Mouse (Mus musculus): ENCODE measurements around the gene Hoxa3. TPM values are rescaled to one million over a fixed set of nuclear protein-coding genes. Genes with fewer than 3 reads are reported as not detected.

The Hoxa3 gene
- polyA plus RNA-seq, 1 experiment: not detected

- Histone ChIP-seq H3K4me3 (replicated peaks) (no peak overlapping the region), H3K9me3 (ENCODE audit: control insufficient read depth, low read length) (no peaks in the 10 kb centered on the region), H3K27me3 (ENCODE audit: control insufficient read depth) (no peaks in the 10 kb centered on the region), H3K36me3 (ENCODE audit: control insufficient read depth) (no peaks in the 10 kb centered on the region), H3K4me1 (ENCODE audit: control insufficient read depth) (no peaks in the 10 kb centered on the region)
- no peak for TF ChIP-seq TAL1 (IDR thresholded peaks at IDR 0.05; ENCODE audit: low read length)
- no peak for TF ChIP-seq GATA1 (IDR thresholded peaks at IDR 0.05; ENCODE audit: low read length)
Observed at GRCm38 (mm10) chr6:52139115-52139514, 74.0 kb downstream of the Hoxa3 start.

GRCm38 (mm10) chr6:52138576-52138975 is 74.6 kb downstream of the Hoxa3 start:
- TF ChIP-seq TAL1 (IDR thresholded peaks at IDR 0.05; ENCODE audit: low read length) (no peak), GATA1 (IDR thresholded peaks at IDR 0.05; ENCODE audit: low read length) (no peak)
- Histone ChIP-seq H3K27me3 (ENCODE audit: control insufficient read depth) (no peaks in the 10 kb centered on the region), H3K4me3 (replicated peaks) (no peak overlapping the region), H3K36me3 (ENCODE audit: control insufficient read depth) (no peaks in the 10 kb centered on the region), H3K4me1 (ENCODE audit: control insufficient read depth) (no peaks in the 10 kb centered on the region), H3K9me3 (ENCODE audit: control insufficient read depth, low read length) (no peaks in the 10 kb centered on the region)

- no peak for TF ChIP-seq TAL1 (IDR thresholded peaks at IDR 0.05; ENCODE audit: low read length)
- TF ChIP-seq GATA1 (IDR thresholded peaks at IDR 0.05; ENCODE audit: low read length): no peak
- no peaks in the 10 kb centered on the region for H3K9me3 ChIP-seq (ENCODE audit: control insufficient read depth, low read length)
- H3K4me3 ChIP-seq (replicated peaks): no peak overlapping the region
Observed at GRCm38 (mm10) chr6:52137841-52138535, 75.1 kb downstream of the Hoxa3 start.

GRCm38 (mm10) chr6:52123673-52124072 is 89.5 kb downstream of the Hoxa3 start:
- Histone ChIP-seq H3K9me3 (ENCODE audit: control insufficient read depth, low read length) (0 out of 2 replicates have a peak, but pooled peaks cover 2% of the 10 kb centered on the region), H3K4me3 (replicated peaks) (no peak overlapping the region), H3K4me1 (ENCODE audit: control insufficient read depth) (no peaks in the 10 kb centered on the region), H3K36me3 (ENCODE audit: control insufficient read depth) (no peaks in the 10 kb centered on the region), H3K27me3 (ENCODE audit: control insufficient read depth) (no peaks in the 10 kb centered on the region)
- TF ChIP-seq GATA1 (IDR thresholded peaks at IDR 0.05; ENCODE audit: low read length) (no peak), TAL1 (IDR thresholded peaks at IDR 0.05; ENCODE audit: low read length) (no peak)

More at GRCm38 (mm10) chr6:52137841-52138535, 75.1 kb downstream of the Hoxa3 start:
- Histone ChIP-seq H3K27me3 (ENCODE audit: control insufficient read depth) (no peaks in the 10 kb centered on the region), H3K36me3 (ENCODE audit: control insufficient read depth) (no peaks in the 10 kb centered on the region), H3K4me1 (ENCODE audit: control insufficient read depth) (no peaks in the 10 kb centered on the region)

- H3K4me3 ChIP-seq (replicated peaks): no peak overlapping the region
- no peaks in the 10 kb centered on the region for H3K27me3 ChIP-seq (ENCODE audit: control insufficient read depth)
- no peak for TF ChIP-seq TAL1 (IDR thresholded peaks at IDR 0.05; ENCODE audit: low read length)
- no peak for TF ChIP-seq GATA1 (IDR thresholded peaks at IDR 0.05; ENCODE audit: low read length)
- no peaks in the 10 kb centered on the region for H3K9me3 ChIP-seq (ENCODE audit: control insufficient read depth, low read length)
- H3K36me3 ChIP-seq (ENCODE audit: control insufficient read depth): no peaks in the 10 kb centered on the region
- no peaks in the 10 kb centered on the region for H3K4me1 ChIP-seq (ENCODE audit: control insufficient read depth)
Observed at GRCm38 (mm10) chr6:52121173-52121572, 92.0 kb downstream of the Hoxa3 start.

Other genes with a start within 250 kb of the Hoxa3 start
- gene Skap2, start 200.8 kb downstream of the Hoxa3 start, polyA plus RNA-seq (2012): 0.03 and 0.04 TPM in 2 replicates
- not detected in 2 replicates for gene Hoxa1, start 55.0 kb downstream of the Hoxa3 start, polyA plus RNA-seq (2012)
- not detected in 2 replicates for gene Hoxa2, start 48.5 kb downstream of the Hoxa3 start, polyA plus RNA-seq (2012)
- gene 5730596B20Rik, start 35.8 kb downstream of the Hoxa3 start, polyA plus RNA-seq (2012): 0.02 TPM in 1 of 2 replicates, not detected in the other
- gene Hoxa4, start 21.6 kb downstream of the Hoxa3 start, polyA plus RNA-seq (2012): not detected in 2 replicates
- not detected in 2 replicates for gene Hoxa5, start 8.7 kb downstream of the Hoxa3 start, polyA plus RNA-seq (2012)
- not detected in 2 replicates for gene Hoxa6, start 4.6 kb downstream of the Hoxa3 start, polyA plus RNA-seq (2012)
- gene Gm28308, start within 50 bp of the Hoxa3 start, polyA plus RNA-seq (2012): not detected in 2 replicates
- 0.02 TPM in 1 of 2 replicates, not detected in the other for gene Hoxa7, start 8.5 kb upstream of the Hoxa3 start, polyA plus RNA-seq (2012)
- not detected in 2 replicates for gene Hoxa9, start 17.8 kb upstream of the Hoxa3 start, polyA plus RNA-seq (2012)
- not detected in 2 replicates for gene Hoxa10, start 27.5 kb upstream of the Hoxa3 start, polyA plus RNA-seq (2012)
- gene Hoxa11, start 32.5 kb upstream of the Hoxa3 start, polyA plus RNA-seq (2012): 0.03 TPM in 1 of 2 replicates, not detected in the other
- gene Hoxa13, start 47.5 kb upstream of the Hoxa3 start, polyA plus RNA-seq (2012): not detected in 2 replicates
- not detected in 2 replicates for gene Evx1, start 100.2 kb upstream of the Hoxa3 start, polyA plus RNA-seq (2012)

Measured in erythroblast, embryonic 14.5 days (primary cell).